Mouse (Mus musculus) brain, embryonic 18.5 days (tissue): Measurements from ENCODE around the gene Chad.

Experiments
- DNase-seq: peaks from one replicate; pipeline ENCODE4 v3.0.0-alpha.2; 2012; ENCODE audit warnings: low read depth, low spot score

Gene Chad

GRCm38 (mm10) chr11:94564437-94565150, at the start of gene Chad:
Chad (plus strand) TSS chr11:94565047.
- DNase-seq, result no peak

- no peak for DNase-seq
These were observed 43.5 kb upstream of the Chad start, which contains the start of gene Mycbpap for GRCm38 (mm10) chr11:94521219-94521843. Mycbpap (minus strand) TSS chr11:94521742.

- no peak for DNase-seq
These were observed 38.5 kb upstream of the Chad start for GRCm38 (mm10) chr11:94526171-94526879.

GRCm38 (mm10) chr11:94528879-94529278, 36.0 kb upstream of the Chad start:
- no peak for DNase-seq

GRCm38 (mm10) chr11:94533171-94533570, 31.7 kb upstream of the Chad start:
- no peak for DNase-seq

GRCm38 (mm10) chr11:94538733-94539292, 26.0 kb upstream of the Chad start:
- no peak for DNase-seq

GRCm38 (mm10) chr11:94539761-94540160, 25.1 kb upstream of the Chad start:
- no peak for DNase-seq

- DNase-seq, result no peak
These were observed 22.4 kb upstream of the Chad start for GRCm38 (mm10) chr11:94542400-94542799.

GRCm38 (mm10) chr11:94543344-94543743, 21.5 kb upstream of the Chad start:
- no peak for DNase-seq

- DNase-seq, result no peak
These were observed 20.9 kb upstream of the Chad start for GRCm38 (mm10) chr11:94543932-94544331.

- DNase-seq, result no peak
These were observed 20.4 kb upstream of the Chad start for GRCm38 (mm10) chr11:94544422-94544821.

GRCm38 (mm10) chr11:94546381-94546780, 18.5 kb upstream of the Chad start:
- DNase-seq, result no peak

GRCm38 (mm10) chr11:94547271-94547670, 17.6 kb upstream of the Chad start:
- DNase-seq, result no peak

- DNase-seq, result no peak
These were observed 16.6 kb upstream of the Chad start for GRCm38 (mm10) chr11:94548041-94548784.

GRCm38 (mm10) chr11:94548888-94549690, 15.8 kb upstream of the Chad start, which contains the start of gene Rsad1:
Rsad1 (minus strand) TSS chr11:94549255.
- DNase-seq, result peak; percentile 81

- DNase-seq, result no peak
These were observed 15.0 kb upstream of the Chad start for GRCm38 (mm10) chr11:94549691-94550441.

GRCm38 (mm10) chr11:94550442-94550744, 14.5 kb upstream of the Chad start:
- DNase-seq, result no peak

GRCm38 (mm10) chr11:94558226-94558625, 6.6 kb upstream of the Chad start:
- DNase-seq, result no peak

- no peak for DNase-seq
These were observed 1.5 kb upstream of the Chad start for GRCm38 (mm10) chr11:94563383-94563782.

- no peak for DNase-seq
These were observed 1.0 kb upstream of the Chad start for GRCm38 (mm10) chr11:94563821-94564220.
